In the genomic region with DNA sequence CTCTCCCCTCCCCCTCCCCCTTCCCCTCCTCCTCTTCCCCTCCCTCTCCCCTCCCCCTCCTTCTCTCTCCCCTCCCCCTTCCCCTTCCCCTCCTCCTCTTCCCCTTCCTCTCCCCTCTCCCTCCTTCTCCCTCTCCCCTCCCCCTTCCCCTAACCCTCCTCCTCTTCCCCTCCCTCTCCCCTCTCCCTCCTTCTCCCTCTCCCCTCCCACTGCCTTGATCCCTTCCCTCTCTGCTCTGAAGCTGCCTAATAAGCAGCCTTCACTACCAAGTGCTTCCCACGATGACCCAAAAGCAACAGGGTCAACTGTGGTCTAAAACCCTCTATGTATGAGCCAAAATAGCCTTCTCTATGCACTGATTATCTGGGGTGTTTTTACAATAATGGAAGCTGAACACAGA, we compare ENCODE assay signal across 18 mouse cellular contexts.
"Had no signal": no experiment of that assay in that cellular context is flagged by ENCODE, and none has a peak within 500 bp of the region (broad histone marks: within the 10 kb centered on the region; RNA-seq: fewer than 3 reads in every experiment).

No protein-coding gene starts in this region.

- H3K27me3 ChIP-seq: neural tube, embryonic 13.5 days; neural tube, embryonic 15.5 days had no signal

- H3K9me3 ChIP-seq: midbrain, embryonic 10.5 days; midbrain, embryonic 12.5 days; neural tube, embryonic 13.5 days; neural tube, embryonic 15.5 days had no signal

- H3K4me2 ChIP-seq: lung, embryonic 14.5 days; midbrain, embryonic 12.5 days; neural tube, embryonic 13.5 days; neural tube, embryonic 15.5 days had no signal

- H3K4me3 ChIP-seq: midbrain, embryonic 10.5 days; midbrain, embryonic 12.5 days; myocyte; neural tube, embryonic 13.5 days; neural tube, embryonic 15.5 days had no signal

- ATAC-seq: midbrain, embryonic 16.5 days had no signal

- H3K9ac ChIP-seq: lung, embryonic 14.5 days; midbrain, embryonic 12.5 days; neural tube, embryonic 13.5 days; neural tube, embryonic 15.5 days had no signal

- H3K27ac ChIP-seq: midbrain, embryonic 10.5 days; midbrain, embryonic 12.5 days; neural tube, embryonic 13.5 days; neural tube, embryonic 15.5 days had no signal

- DNase-seq: lung, embryonic 14.5 days; lung, postnatal 10 days; lung, postnatal 4 days; midbrain, embryonic 14.5 days; retina, postnatal 1 day; right cerebral cortex, adult 18-20 months; right cerebral cortex, postnatal 25 days; right cerebral cortex, postnatal 4 days; spleen, adult 18-20 months; thymus, adult 18-20 months; thymus, postnatal 14 days; thymus, postnatal 36 days had no signal

- H3K4me1 ChIP-seq: midbrain, embryonic 10.5 days; neural tube, embryonic 15.5 days had no signal

- H3K36me3 ChIP-seq: midbrain, embryonic 10.5 days; midbrain, embryonic 12.5 days; neural tube, embryonic 13.5 days; neural tube, embryonic 15.5 days had no signal
